Mouse (Mus musculus) ES-Bruce4 (cell line): ENCODE results near the gene Adcyap1.

Experiments
- CTCF ChIP-seq: IDR thresholded peaks from one replicate; pipeline ENCODE4 v1.8.1; 2011; ENCODE audit warnings: low read depth, low read length
- EP300 ChIP-seq: IDR thresholded peaks from 2 replicates; pipeline ENCODE4 v1.6.1; 2011; ENCODE audit warnings: low read depth, low read length; ENCODE audit not compliant: insufficient read depth

DNA sequence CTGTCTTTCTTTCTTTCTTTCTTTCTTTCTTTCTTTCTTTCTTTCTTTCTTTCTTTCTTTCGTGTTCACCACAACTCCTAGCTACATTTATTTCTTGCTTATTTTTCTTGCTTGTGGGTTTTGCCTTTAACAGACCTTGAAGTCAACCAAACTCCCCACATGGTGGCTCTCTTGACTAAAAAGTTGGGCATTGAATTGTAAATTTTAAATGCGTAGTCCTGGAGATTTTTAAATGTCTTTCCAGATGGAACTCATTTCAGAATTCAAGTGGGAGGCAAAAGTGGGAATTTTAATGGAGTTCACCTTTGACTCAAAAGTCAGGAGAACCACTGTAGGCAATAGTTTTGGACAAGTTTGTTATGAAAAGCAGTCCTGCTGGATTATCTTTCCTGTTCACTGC, 2.0 kb upstream of the Adcyap1 start:
- TF ChIP-seq CTCF (no peak), EP300 (no peak)
